Mouse (Mus musculus) lung, adult 18-20 months (tissue): ENCODE measurements around the gene Mamstr.
"Not testable (repeated sequence)": the region's sequence is repeated elsewhere in the genome, so short reads cannot be mapped to it uniquely, and the experiment has no call there.

Source experiments
- DNase-seq, 2 experiments: peaks; one replicate each; pipeline ENCODE4 v3.0.0; 2022; ENCODE audit warnings: mixed read lengths in 2 of 2

Mamstr gene

DNA sequence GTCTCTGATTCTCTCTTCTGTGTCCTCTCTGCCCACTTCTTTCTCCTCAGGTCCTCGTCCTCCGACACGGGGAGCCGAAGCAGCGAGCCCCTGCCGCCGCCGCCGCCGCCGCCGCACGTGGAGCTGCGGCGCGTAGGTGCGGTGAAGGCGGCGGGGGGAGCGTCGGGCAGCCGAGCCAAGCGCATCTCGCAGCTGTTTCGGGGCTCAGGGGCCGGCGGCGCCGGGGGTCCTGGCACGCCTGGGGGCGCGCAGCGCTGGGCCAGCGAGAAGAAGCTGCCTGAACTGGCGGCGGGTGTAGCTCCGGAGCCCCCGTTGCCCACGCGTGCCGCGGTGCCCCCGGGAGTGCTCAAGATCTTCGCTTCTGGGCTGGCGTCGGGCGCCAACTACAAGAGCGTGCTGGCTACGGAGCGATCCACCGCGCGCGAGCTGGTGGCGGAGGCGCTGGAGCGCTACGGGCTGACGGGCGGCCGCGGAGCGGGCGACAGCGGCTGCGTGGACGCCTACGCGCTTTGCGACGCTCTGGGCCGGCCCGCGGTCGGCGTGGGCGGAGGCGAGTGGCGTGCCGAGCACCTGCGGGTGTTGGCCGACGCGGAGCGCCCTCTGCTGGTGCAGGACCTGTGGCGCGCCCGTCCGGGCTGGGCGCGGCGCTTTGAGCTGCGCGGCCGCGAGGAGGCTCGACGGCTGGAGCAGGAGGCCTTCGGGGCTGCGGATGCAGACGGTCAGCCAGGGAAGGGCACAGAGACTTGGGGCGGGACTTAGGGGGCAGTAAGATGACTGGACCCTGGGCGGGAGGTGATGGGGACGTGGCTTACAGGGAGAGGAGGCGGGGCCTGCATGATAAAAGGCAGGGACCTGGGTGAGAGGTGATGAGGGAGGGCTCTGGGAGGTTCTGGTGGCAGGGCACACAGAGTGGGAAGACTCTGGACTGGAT is 11.1 kb upstream of the Mamstr start:
- peak; percentile 87 to 91 for DNase-seq

DNA sequence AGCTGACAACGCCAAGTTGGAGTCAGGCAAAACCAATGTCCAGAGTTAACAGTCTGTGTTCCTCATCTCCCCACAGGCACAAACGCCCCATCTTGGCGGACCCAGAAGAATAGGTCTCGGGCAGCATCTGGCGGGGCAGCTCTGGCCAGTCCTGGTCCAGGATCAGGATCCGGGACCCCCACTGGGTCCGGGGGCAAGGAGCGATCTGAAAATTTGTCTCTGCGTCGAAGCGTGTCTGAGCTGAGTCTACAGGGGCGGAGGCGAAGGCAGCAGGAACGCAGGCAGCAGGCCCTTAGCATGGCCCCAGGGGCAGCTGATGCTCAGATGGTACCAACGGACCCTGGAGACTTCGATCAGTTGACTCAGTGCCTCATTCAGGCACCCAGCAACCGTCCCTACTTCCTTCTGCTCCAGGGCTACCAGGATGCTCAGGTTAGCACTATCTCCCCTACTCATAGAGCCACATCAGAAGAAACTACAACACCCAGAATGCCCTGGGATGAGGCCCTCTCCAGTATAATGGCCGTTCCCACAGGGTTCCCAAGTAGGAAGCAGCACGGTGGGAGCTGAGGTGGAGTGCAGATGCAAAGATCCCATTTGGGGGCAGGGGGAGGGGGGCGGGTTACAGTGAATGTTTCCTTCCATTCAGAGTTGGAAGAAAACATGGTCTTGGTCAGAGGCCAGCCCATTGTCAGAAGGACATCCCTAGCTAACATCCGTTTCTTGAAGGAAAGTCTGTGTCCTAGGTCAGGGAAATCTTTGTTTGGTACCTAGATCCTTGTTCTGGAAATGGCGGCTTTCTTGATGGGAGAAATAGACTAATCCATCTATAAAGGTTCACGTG is 9.5 kb upstream of the Mamstr start:
- DNase-seq: peak in 1 of 2 experiments; percentile 40

DNA sequence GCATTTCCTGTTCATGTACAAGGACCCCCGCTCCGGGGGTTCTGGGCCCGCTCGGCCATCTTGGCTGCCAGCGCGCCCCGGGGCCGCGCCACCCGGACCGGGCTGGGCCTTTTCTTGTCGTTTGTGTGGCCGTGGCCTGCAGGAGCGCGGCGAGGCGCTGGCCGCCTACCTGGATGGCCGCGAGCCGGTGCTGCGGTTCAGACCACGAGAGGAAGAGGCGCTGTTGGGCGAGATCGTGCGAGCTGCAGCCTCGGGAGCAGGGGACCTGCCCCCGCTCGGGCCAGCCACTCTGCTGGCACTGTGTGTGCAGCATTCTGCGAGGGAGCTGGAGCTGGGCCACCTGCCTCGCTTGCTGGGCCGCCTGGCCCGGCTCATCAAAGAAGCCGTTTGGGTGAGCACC is 7.3 kb upstream of the Mamstr start:
- DNase-seq: peak; percentile 28 to 54

DNA sequence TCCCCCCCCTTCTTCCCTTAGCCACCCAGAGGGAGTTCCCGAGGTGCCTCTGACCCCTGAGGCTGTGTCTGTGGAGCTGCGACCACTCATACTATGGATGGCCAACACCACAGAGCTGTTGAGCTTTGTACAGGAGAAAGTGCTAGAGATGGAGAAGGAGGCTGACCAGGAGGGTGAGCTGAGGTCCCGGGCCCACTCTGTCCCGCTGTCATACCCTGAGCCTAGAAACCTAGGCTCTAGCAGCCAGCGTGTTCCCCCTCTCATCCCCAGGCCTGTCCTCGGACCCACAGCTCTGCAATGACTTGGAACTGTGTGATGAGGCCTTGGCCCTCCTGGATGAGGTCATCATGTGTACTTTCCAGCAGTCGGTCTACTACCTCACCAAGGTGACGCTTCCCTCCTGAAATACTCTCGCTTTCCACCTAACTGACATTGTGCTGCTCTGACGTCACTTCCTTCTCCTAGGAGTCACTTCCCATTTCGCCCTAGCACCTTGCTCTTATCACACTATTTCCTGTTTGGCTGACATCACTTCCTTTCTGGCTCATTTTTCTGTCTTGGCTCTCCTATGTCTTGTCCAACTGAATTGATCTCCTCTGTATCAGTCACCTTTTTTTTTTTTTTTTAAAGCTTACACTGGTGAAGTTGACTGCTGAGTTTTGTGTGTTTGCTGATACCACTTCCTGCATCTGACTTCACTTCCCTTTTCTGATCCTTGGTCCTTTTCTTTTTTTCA is 4.7 kb upstream of the Mamstr start:
- DNase-seq: peak; percentile 34 to 70

DNA sequence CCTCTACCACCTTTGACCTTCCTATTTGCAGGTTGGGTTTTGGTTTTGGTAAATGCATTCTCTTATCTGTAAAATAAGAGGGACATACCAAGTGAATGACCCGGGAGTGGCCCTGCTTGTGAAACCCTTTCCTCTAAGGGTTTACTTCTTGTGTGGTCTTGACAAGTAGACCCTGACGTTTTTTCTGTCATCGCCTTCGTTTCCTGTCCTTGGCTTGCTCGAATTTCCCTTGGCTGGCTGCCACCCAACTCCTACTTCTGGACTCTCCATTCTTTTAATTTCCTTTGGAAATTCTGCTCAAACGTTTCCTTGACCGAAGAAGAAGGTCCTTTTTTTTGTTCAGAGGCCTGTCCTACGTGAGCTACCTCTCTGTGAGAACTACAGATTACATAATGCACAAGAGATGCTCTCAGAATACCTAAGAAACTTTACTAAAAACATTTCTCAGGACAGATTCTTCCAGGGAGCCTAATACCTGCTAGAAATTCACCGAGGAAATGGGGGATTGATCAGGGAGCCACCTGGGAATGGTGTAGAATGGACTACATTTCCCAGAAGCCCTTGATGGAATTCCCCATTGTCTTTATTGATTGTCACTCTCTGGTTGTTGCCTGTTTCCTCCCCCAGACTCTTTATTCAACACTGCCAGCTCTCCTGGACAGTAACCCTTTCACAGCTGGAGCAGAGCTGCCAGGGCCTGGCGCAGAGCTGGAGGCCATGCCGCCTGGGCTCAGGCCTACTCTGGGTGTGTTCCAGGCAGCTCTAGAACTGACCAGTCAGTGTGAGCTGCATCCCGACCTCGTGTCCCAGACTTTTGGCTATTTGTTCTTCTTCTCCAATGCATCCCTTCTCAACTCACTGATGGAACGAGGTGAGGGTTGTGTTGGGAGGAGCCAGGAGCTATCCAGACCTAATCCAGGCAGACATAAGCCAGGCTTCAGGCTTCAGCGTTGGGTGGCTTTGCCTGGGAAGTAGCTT is 3.8 kb upstream of the Mamstr start:
- peak; percentile 36 to 62 for DNase-seq

DNA sequence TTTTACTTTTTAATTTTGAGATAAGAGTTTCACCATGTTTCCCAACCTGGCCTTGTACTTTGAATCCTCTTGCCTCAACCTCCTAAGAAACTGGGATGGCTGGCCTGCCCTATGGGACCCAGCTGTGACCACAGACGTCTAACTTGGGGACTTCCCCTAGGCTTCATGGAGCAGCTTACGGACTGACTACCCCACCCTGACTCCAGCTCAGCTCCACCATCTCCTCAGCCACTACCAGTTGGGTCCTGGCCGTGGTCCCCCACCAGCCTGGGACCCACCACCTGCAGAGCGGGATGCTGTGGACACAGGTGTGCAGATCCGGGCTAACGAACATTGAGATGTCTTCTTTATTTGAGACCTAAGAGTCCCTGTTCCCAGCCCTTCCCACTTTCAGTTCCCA is 2.1 kb upstream of the Mamstr start:
- DNase-seq: no peak

DNA sequence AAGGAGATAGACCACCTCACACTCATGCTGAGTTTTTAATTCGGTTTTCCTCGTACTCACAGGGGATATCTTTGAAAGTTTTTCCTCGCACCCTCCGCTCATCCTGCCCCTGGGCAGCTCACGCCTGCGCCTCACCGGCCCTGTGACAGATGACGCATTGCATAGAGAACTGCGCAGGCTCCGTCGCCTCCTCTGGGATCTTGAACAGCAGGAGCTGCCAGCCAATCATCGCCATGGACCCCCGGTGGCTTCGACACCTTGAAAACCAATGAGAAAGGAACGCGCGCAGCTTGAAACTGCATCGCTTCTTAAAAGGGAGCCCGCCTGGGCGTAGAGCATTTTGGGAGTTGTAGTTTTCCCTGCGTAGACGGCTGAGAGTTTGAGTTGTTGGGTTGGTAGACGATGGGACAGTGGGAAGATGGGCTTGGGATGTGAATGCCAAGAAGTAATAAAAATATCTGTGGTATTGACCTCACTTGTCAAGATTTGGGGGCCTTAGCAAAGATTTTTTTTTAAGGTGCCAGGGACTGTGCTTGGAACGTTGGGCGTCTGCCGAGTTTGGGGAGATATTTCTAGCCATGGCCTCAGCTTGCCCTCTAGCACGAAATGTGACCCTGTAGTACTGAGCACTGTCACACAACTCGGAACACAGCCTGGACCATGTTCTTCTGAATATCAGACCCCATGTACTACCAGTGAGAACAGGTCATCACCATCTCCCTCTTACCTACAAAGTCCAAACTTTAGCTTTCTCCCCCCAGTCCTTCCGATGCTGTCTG is 965 bp upstream of the Mamstr start:
- DNase-seq: peak; percentile 91 to 93

DNA sequence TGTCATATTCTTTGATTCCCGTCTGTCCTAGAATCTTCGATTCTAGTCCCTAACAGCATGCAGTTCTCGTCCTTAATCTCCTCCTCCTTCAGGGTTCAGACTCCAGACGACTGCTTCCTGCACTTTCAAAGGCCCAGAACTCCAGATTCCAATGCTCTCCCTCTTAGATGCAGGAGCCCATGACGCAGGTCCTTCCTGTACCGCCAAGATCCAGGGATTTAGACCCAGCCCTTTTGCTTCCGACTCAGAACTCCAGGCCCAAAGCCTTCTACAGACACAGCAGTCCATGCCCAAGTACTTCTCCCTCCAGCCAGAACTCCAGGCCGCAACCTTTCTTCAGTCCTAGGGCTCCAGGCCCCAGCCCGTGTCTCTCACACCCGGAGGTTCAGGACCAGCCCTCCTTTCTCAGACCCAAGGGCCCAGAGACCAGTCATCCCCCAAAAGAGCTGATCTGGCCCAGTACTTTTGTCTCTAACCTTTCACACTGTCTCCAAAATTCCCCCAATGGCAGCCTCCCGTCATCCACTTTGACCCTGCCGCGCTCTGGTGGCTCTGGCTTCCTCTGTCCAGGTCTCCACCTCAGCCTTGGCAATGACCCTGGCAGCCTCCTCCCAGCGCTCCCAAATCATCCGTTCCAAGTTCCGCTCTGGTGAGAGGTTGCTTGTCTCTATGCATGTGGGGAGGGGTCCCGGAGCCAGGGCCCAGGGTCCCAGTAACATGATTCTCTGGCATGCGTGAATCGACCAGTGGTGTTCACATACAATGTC is 597 bp downstream of the Mamstr start:
- DNase-seq: no peak

DNA sequence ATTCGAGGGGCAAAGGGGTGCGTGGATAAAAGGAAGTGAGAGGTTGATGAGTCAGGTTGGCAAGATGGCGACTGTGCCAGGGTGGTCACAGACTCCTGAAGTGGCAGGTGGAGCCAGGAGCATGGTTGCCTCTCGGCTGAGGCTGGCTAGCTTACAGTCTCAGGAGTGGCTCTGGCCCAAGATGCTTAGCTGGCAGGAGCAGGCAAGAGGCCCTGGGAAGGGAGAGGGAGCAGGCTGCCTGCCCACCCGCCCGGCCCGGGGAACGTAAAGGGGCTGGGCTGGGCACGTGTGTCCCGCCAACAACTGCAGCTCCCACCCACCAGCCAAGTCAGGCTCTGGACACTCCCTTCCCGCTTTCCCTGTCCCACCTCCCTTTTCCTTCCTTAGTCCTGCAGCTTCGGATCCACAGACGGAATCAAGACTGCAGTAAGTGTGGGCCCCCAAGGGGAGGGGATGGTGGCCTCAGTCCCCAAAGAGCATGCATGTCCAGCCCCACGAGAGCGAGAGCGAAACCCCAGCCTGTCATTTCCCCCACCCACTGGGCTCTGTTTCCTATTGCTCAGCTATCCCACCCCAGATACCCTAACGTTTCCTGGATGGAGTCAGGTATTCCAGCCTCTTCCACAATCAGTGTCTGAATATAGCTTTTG is 1.7 kb downstream of the Mamstr start:
- DNase-seq: peak; percentile 37 to 58

DNA sequence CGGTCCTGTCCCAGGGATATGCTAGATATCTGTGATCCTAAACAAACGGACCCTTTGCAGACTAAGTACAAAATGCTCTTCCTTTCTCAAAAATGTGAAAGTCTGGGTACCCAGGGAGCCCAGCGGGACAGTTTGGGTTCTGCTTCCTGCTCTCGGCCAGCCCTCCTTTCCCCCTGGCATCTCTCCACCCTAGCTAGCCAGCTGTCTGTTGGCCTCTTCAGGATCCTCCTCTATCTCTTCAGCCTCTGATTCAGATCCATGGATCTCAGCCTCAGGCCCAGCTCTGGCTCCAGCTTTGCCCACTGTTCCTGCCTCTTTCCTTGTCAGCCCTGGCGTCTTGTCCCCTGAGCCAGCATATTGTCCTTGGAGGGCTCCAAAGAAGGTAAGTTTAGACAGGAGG is 2.3 kb downstream of the Mamstr start:
- DNase-seq: no peak

DNA sequence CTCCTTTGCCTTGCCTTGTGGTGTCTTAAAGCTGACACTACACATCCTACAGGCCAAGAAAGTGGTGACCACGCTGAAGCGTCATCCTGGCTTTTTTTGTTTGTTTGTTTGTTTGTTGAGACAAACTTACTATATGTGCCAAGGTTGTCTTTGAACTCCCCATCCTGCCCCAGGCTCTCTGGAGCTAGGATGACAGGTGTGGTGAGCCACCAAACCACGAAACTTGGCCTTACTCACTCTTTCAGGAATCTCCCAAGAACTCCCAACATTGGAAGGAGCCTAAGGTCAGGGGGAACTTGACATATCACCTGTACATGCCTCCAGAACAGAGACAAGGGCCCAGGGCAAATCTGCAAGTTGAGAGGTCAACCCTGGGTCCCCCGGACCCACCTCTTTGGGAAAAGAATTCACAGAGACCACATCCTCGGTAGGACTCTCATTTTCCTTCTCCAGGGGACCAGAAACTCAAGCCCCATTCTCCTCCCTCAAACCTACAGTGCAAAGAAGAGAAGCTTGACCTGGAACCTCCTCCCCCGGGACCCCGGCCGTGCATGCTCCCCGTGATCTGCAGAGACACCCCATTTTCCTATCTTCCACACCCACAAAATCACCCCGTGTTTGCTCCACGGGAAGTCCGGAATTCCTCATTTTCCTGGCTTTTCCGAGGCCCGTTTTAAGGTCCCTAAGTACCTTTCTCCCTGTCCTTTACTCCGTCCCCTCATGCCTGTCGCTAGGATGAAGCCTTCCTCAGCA is 2.9 kb downstream of the Mamstr start:
- no peak for DNase-seq

DNA sequence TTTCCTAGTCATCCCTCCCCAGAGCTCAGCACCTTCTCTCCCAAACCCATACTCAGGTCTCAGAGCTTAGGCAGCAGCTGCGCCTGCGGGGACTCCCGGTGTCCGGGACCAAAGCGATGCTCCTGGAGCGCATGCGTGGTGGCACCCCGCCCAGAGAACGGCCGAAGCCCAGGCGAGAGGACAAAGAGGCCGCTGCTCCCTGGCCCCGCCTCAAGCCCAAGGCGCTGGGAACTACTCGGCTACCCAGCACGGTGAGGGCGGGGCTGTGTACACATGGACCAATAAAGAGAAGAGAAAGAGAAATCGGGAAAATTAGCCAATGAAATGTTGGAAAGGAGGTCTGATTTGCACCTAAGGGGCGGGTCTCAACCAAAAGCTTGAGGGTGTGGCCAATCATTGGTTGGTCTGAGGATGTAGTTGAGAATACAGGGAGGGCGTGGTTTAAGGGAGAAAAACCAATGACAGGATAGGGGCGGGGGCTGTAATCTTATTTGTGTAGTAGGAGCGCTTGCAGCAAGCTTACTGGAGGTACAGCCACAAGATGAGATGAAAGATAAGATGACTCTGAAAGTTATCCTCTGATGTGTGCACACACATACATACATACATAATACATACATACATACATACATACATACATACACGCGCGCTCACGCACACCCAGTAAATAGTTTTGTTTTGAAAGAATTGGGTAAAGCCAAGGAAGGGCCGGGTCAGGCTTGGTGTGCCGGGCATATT is 3.8 kb downstream of the Mamstr start:
- peak; percentile 86 to 91 for DNase-seq

DNA sequence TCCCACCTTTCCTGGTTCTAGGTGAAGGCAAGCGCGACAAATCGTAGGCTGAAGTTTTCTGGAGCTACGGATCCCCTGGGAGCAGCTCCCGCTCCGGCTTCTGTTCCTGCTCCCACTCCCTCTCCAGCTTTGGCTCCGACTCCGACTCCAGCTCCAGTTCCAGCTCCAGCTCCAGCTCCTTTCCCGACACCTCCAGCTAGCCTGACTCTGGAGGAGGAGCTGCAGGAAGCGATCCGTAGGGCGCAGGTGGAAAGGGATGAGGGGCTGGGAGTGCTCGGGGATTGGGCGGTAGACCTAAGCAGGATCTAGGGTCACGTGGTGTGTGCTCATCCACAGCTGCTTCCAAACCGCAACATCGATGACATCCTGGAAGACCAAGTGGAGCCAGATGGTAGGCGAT is 4.4 kb downstream of the Mamstr start:
- DNase-seq: no peak

DNA sequence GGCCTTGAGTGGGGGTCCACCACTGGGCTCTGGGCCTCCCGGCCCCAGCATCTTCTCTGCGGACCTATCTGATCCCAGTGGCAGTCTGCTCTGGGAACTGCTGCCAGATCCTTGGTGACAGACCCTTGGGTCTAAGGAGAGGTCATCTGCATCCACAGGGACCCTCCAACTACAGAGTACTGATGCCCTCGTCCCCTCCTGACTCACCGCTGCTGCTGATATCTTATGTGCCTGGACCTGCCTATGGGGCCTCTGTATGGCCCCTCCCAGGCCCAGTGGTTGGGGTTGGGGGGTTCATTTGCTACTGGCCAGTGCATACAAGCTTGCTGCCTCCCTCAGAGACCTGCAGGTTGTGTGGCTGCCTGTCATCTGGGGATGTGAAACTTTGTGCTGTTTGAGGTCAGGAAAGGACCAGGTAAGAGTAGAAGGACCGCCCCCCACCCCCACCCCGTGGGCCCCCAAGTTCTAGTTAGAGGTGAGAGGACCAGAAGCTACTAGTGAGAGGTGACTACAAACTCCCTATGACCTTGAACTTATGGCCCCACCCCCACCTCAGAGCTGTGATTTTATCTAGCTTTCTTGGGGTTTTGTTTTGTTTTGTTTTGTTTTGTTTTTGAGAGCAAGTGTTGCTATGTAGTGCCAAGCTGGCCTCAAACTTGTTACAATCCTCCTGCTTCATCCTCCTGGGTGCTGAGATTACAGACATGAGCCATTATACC is 5.3 kb downstream of the Mamstr start:
- DNase-seq: no peak

DNA sequence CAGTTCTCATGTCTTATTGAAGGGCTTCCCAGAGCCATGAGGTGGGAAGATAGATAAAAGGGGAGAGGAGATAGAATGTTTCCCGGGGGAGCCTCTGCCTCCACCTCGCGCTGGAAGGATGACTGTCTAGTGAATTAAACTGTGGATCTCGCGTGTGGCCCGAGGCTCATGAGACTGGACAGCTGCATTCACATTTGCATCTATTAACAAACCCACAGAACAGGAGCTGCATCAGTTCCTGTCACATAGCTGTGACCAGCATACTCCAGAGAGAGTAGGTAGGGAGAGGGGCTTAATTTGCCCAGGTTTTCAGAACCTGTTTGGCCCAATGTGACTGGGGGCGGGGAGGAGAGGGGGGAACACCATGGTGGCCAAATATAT is 5.8 kb downstream of the Mamstr start:
- DNase-seq: no peak

DNA sequence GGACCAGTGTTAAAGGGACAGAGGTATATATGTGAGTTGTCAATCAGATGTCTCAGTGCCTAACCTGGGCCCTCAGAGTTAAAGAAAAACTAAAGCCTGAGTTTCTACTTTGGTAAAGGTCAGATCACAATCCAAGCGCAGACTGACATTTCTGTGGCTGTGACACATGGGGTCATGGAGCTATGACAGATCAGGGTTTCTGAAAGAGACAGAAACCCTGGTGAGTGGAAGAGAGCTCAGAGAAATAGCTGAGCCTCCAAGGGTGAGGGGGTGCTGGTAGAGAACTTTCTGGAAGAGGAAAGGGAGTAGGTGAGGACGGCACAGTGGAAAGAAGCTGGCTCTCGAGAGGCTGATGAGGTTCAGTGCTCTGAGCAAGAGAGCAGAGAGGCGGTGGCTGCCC is 6.9 kb downstream of the Mamstr start:
- DNase-seq: no peak

DNA sequence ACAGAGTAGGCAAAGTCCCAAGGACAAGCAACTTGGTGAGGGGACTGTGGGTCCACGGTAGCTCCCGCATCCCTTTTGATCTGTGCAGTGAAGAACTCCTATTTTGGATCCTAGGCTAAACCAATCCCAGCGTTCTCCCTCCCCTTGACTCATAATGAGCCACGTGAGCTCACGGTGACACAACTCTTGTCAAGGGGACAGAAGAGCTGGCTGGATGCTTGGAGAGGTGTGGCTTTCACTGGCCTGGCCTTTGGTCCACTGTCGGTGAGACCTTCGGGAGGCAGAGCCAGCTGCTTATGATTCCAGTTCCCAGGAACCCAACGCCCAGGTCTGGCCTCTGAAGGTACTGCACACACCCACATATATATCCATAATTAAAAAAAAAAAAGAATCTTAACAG is 9.6 kb downstream of the Mamstr start:
- no peak for DNase-seq

DNA sequence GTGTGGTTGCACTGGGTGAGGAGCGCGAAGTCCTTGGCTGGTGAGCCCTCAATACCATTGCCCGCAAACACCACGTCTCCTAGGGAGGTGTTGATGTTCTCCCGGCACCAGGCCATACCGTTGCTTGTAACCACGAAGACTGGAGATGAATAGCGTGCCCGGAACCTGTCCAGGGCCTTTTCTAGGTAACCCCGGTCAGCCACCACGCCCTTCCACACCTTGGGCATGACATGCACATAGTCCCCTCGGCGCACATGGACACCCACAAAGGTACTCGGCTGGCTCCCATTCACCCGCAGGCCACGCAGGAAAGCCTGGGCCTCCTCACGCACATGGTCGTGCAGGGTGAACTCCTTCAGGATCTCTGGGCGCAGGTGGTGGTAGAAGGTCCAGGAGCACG is 10.7 kb downstream of the Mamstr start:
- not testable (repeated sequence) for DNase-seq
